Mouse (Mus musculus) CH12.LX (cell line): ENCODE measurements at regions not wholly inside any gene's neighbourhood (a gene's known extent, or its start where the extent isn't known, plus 50 kb on each side); places are given as distances from the start of the nearest gene placed in this dataset.

Experiments
- CHD2 ChIP-seq: IDR thresholded peaks from 2 replicates; pipeline ENCODE4 v1.6.1; 2011; ENCODE audit warnings: low read length, improper control_type of control experiment
- GABPA ChIP-seq: IDR thresholded peaks from 2 replicates; pipeline ENCODE4 v1.6.1; 2012; ENCODE audit warnings: low read depth, low read length, improper control_type of control experiment, inconsistent platforms; ENCODE audit not compliant: insufficient replicate concordance
- MAX ChIP-seq: IDR thresholded peaks from 2 replicates; pipeline ENCODE4 v1.6.1; 2011; ENCODE audit warnings: low read length, improper control_type of control experiment
- NELFE ChIP-seq: IDR thresholded peaks from 2 replicates; pipeline ENCODE4 v1.6.1; 2011; ENCODE audit warnings: low read depth, low read length, improper control_type of control experiment
- NRF1 ChIP-seq: IDR thresholded peaks from 2 replicates; pipeline ENCODE4 v1.6.1; 2014; ENCODE audit warnings: low read depth, mild to moderate bottlenecking, inconsistent platforms, low read length, improper control_type of control experiment, moderate library complexity
- POLR2A ChIP-seq: IDR thresholded peaks from 2 replicates; pipeline ENCODE4 v1.6.1; 2011; ENCODE audit warnings: low read depth, mild to moderate bottlenecking, improper control_type of control experiment, low read length
- TBP ChIP-seq: conservative IDR thresholded peaks from 2 replicates; pipeline ENCODE4 v1.6.1; 2011; ENCODE audit warnings: low read depth, low read length, improper control_type of control experiment
- ZC3H11A ChIP-seq: IDR thresholded peaks from 2 replicates; pipeline ENCODE4 v1.6.1; 2012; ENCODE audit warnings: low read depth, mild to moderate bottlenecking, inconsistent platforms, low read length, improper control_type of control experiment

DNA sequence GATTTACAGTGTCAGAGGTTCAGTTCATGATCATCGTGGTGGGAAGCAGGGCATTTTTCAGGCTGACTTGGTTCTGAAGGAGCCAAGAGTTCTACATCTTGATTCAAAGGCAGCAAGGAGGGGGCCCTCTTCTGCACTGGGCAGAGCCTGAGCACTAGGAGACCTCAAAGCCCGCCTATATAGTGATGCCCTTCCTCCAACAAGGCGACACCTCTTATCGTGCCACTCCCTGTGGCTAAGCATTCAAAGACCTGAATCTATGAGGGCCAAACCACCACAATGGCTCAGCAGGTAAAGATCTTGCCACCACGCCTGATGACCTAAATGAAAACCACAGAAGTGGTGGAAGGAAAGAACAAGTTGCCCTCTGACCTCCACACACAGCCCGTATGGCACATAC, 242.5 kb downstream of the Ccser2 start:
- TF ChIP-seq NELFE (no peak), GABPA (no peak), POLR2A (no peak), MAX (no peak), CHD2 (no peak), ZC3H11A (no peak), TBP (no peak), NRF1 (no peak)
